Mouse (Mus musculus): ENCODE results near the gene Mns1.

- TF ChIP-seq CTCF (IDR thresholded peaks at IDR 0.05; ENCODE audit: low read depth, low read length) (no peak), POLR2A (IDR thresholded peaks at IDR 0.05; ENCODE audit: borderline replicate concordance, low read depth, low read length) (no peak)
These were observed 39.5 kb downstream of the Mns1 start for GRCm38 (mm10) chr9:72477306-72477705.
